Mouse (Mus musculus) mesoderm, embryonic 11.5 days (tissue): ENCODE results near the gene Gm20521.
A peak's percentile ranks its signal among the peaks of the same experiment; 100 is the strongest.

Experiments
- DNase-seq: peaks from one replicate; pipeline ENCODE4 v3.0.0-alpha.2; 2012; ENCODE audit warnings: low read depth, low spot score

Gm20521 gene

GRCm38 (mm10) chr14:54893651-54894181 is 10.5 kb downstream of the Gm20521 start:
- peak; percentile 99 for DNase-seq

- DNase-seq = no peak
Measured at GRCm38 (mm10) chr14:54894296-54895151, 11.3 kb downstream of the Gm20521 start.

- no peak for DNase-seq
Measured at GRCm38 (mm10) chr14:54897445-54897844, 14.2 kb downstream of the Gm20521 start.

GRCm38 (mm10) chr14:54900383-54900782 is 17.1 kb downstream of the Gm20521 start:
- DNase-seq = peak; percentile 85

- DNase-seq = no peak
Measured at GRCm38 (mm10) chr14:54903641-54904040, 20.4 kb downstream of the Gm20521 start.

- no peak for DNase-seq
Measured at GRCm38 (mm10) chr14:54908682-54909081, 25.4 kb downstream of the Gm20521 start.

- no peak for DNase-seq
Measured at GRCm38 (mm10) chr14:54912109-54912850, 29.0 kb downstream of the Gm20521 start.

- peak; percentile 87 for DNase-seq
Measured at GRCm38 (mm10) chr14:54912886-54913285, 29.6 kb downstream of the Gm20521 start, which contains the start of gene Slc22a17. TSS of gene Slc22a17 (minus strand) at chr14:54913132.

- no peak for DNase-seq
Measured at GRCm38 (mm10) chr14:54913343-54913742, 30.1 kb downstream of the Gm20521 start.

- DNase-seq = no peak
Measured at GRCm38 (mm10) chr14:54920076-54920685, 36.9 kb downstream of the Gm20521 start.

GRCm38 (mm10) chr14:54924641-54925348 is 41.6 kb downstream of the Gm20521 start:
- DNase-seq = peak; percentile 74

- DNase-seq = peak; percentile 70
Measured at GRCm38 (mm10) chr14:54925349-54926342, 42.4 kb downstream of the Gm20521 start, which contains the start of gene Efs. TSS of gene Efs (minus strand) at chr14:54926126.

GRCm38 (mm10) chr14:54926401-54927158 is 43.3 kb downstream of the Gm20521 start:
- peak; percentile 92 for DNase-seq

- no peak for DNase-seq
Measured at GRCm38 (mm10) chr14:54927296-54927695, 44.1 kb downstream of the Gm20521 start.

GRCm38 (mm10) chr14:54929801-54930200 is 46.6 kb downstream of the Gm20521 start:
- DNase-seq = no peak

- no peak for DNase-seq
Measured at GRCm38 (mm10) chr14:54930431-54930830, 47.2 kb downstream of the Gm20521 start.

GRCm38 (mm10) chr14:54932645-54933150 is 49.5 kb downstream of the Gm20521 start, which contains the start of gene Il25:
TSS of gene Il25 (plus strand) at chr14:54932695.
- DNase-seq = no peak

- DNase-seq = no peak
Measured at GRCm38 (mm10) chr14:54935904-54936830, 52.9 kb downstream of the Gm20521 start, which contains the start of gene Cmtm5. TSS of gene Cmtm5 (plus strand) at chr14:54936261.
